Mouse (Mus musculus) stomach, embryonic 14.5 days (tissue): Measurements from ENCODE around the gene Ppfibp1. TPM values are rescaled to one million over a fixed set of nuclear protein-coding genes. Genes with fewer than 3 reads are reported as not detected.

Experiments used
- ATAC-seq: fragments of 200-750 bp; cut with Nextera tagmentation; 2 replicates; pipeline ENCODE4 v1.8.0; 2017; ENCODE audit warnings: low read depth, moderate TSS enrichment; ENCODE audit not compliant: insufficient number of reproducible peaks, insufficient read depth, low FRiP score
- H3K27ac ChIP-seq: fragments of 300-500 bp; sonication (generic); 2 replicates; pipeline ENCODE4 v1.5.1; 2014; ENCODE audit warnings: mild to moderate bottlenecking, low read length, moderate library complexity, mixed read lengths
- H3K27me3 ChIP-seq: fragments of 300-500 bp; sonication (generic); 2 replicates; pipeline ENCODE4 v1.6.1; 2014; ENCODE audit warnings: low read length, control low read depth, mixed read lengths; ENCODE audit not compliant: control insufficient read depth, insufficient read depth
- H3K36me3 ChIP-seq: fragments of 300-500 bp; sonication (generic); 2 replicates; pipeline ENCODE4 v1.6.1; 2014; ENCODE audit warnings: mild to moderate bottlenecking, control low read depth, low read length, moderate library complexity, mixed read lengths; ENCODE audit not compliant: control insufficient read depth, insufficient read depth
- H3K4me1 ChIP-seq: fragments of 300-500 bp; sonication (generic); 2 replicates; pipeline ENCODE4 v1.6.1; 2014; ENCODE audit warnings: low read length, control low read depth, mixed read lengths; ENCODE audit not compliant: control insufficient read depth, insufficient read depth
- H3K4me2 ChIP-seq: fragments of 300-500 bp; sonication (generic); replicated peaks from 2 replicates; pipeline ENCODE4 v1.6.1; 2014; ENCODE audit warnings: low read depth, low read length, control low read depth
- H3K4me3 ChIP-seq: fragments of 300-500 bp; sonication (generic); 2 replicates; pipeline ENCODE4 v1.5.1; 2014; ENCODE audit warnings: low read depth, low read length, control low read depth
- H3K9ac ChIP-seq: fragments of 300-500 bp; sonication (generic); replicated peaks from 2 replicates; pipeline ENCODE4 v1.6.1; 2014; ENCODE audit warnings: low read depth, mild to moderate bottlenecking, control low read depth, low read length, moderate library complexity, mixed read lengths
- H3K9me3 ChIP-seq: fragments of 300-500 bp; sonication (generic); 2 replicates; pipeline ENCODE4 v1.6.1; 2016; ENCODE audit warnings: low read depth, low read length, control low read depth; ENCODE audit not compliant: control insufficient read depth
- WGBS: fragments of 180-500 bp; shearing (Covaris S2); extraction: QIAGEN DNeasy Blood & Tissue Kit; methylation state at CpG from one replicate; pipeline ENCODE4 v1.1.7; 2014; 5-methylcytosine and 5-hydroxymethylcytosine counted together
- polyA plus RNA-seq: library from polyadenylated mRNA; unstranded; fragments of >200 nt; fragmentation: Nextera tagmentation; extraction: Ambion mirVana; gene quantifications from 2 replicates; pipeline ENCODE4 v1.2.1, GENCODE M21; 2014

The Ppfibp1 gene
- polyA plus RNA-seq, 1 experiment from 2014 or later: 41.9 TPM

GRCm38 (mm10) chr6:146960956-146961355 lies 72.7 kb downstream of the Ppfibp1 start:
- H3K36me3 ChIP-seq: no peaks in the 10 kb centered on the region
- H3K4me3 ChIP-seq: no peak overlapping the region
- peaks cover 5% of the 10 kb centered on the region for H3K4me1 ChIP-seq
- no peaks in the 10 kb centered on the region for H3K9me3 ChIP-seq
- no peak overlapping the region for H3K27ac ChIP-seq
- no peaks in the 10 kb centered on the region for H3K27me3 ChIP-seq
- WGBS: 67% methylated on average over 5 of the region's 5 CpGs
- no peak overlapping the region for H3K9ac ChIP-seq
- no peak for ATAC-seq
- H3K4me2 ChIP-seq: no peak overlapping the region

GRCm38 (mm10) chr6:146961832-146962481 lies 73.7 kb downstream of the Ppfibp1 start:
- no peak overlapping the region for H3K4me3 ChIP-seq
- H3K36me3 ChIP-seq: no peaks in the 10 kb centered on the region
- WGBS: 24% methylated on average over 6 of the region's 6 CpGs
- no peak overlapping the region for H3K9ac ChIP-seq
- H3K9me3 ChIP-seq: no peaks in the 10 kb centered on the region
- no peaks in the 10 kb centered on the region for H3K27me3 ChIP-seq
- H3K4me1 ChIP-seq: peaks cover 10% of the 10 kb centered on the region
- no peak for ATAC-seq
- H3K27ac ChIP-seq: peak overlapping the region; percentile 11; the same call in 1 of the 2 replicates
- no peak overlapping the region for H3K4me2 ChIP-seq

GRCm38 (mm10) chr6:146963396-146964150 lies 75.3 kb downstream of the Ppfibp1 start:
- ATAC-seq: no peak
- no peak overlapping the region for H3K9ac ChIP-seq
- no peak overlapping the region for H3K4me3 ChIP-seq
- no peak overlapping the region for H3K4me2 ChIP-seq
- peaks cover 10% of the 10 kb centered on the region for H3K4me1 ChIP-seq
- no peaks in the 10 kb centered on the region for H3K9me3 ChIP-seq
- 72% methylated on average over 6 of the region's 6 CpGs for WGBS
- no peaks in the 10 kb centered on the region for H3K36me3 ChIP-seq
- no peak overlapping the region for H3K27ac ChIP-seq
- no peaks in the 10 kb centered on the region for H3K27me3 ChIP-seq

DNA sequence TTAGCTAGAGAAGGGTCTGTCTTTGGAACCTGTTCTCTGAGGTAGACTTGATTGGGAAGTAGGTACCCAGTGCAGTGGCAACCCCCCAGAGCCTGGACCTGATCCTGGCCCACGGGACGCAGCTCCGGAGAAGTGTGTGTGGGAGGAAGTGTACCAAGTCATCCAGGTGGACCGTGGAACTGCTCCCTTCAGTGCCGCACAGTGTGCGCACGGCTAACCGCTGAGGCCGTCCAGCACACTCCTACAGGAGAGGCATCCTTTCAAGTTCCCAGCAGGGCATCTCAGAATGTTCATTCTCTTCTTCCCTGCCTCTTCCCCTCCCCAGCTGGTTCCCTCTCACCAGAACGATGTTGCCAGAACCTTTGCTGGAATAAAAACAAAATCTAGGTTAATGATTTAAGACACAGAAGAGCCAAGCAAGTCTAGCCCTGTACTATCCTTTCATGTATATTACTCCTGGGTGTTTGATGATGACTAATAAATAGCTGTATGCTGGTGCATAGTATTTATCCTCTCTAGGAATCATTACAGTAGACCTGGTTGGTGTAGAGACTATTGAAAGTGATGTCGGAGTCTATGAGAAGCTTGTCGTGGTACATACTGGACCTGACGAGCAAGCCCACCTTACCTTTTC lies 77.0 kb downstream of the Ppfibp1 start:
- ATAC-seq: no peak

DNA sequence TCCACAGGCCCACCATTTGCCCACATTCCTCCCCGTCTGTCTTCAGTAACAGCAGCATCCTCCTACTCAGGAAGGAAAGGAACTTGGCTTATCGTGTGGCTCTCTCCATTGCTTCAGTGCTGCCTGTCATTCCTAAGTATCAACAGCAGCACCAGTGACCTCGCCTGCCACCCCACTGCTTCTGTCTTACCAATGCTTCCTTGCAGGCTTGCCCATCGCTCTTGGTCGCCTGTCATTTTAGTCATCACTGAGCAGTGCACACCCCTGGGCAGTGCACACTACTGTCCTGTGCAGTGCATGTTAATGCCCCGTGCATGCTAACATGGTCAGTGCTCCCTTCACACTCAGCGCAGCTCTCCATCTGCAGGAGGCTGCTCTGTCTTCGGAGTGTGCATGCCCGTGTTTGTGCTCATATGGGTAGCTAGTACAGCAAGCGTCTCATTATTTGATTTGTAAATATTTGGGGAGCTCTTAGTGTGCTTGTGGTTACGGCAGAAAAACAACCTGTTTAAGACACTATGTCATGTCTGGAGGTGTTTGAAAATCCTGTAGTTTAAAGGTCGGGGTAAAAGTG lies 78.2 kb downstream of the Ppfibp1 start:
- Histone ChIP-seq H3K4me2 (no peak overlapping the region), H3K9ac (no peak overlapping the region), H3K36me3 (no peaks in the 10 kb centered on the region), H3K4me3 (no peak overlapping the region), H3K9me3 (no peaks in the 10 kb centered on the region), H3K27ac (no peak overlapping the region), H3K4me1 (peaks cover 6% of the 10 kb centered on the region; the same call in 1 of the 2 replicates), H3K27me3 (no peaks in the 10 kb centered on the region)
- WGBS: 49% methylated on average over 12 of the region's 12 CpGs
- ATAC-seq: no peak

More for the DNA sequence above, 77.0 kb downstream of the Ppfibp1 start:
- H3K9me3 ChIP-seq: no peaks in the 10 kb centered on the region
- peaks cover 10% of the 10 kb centered on the region for H3K4me1 ChIP-seq
- H3K4me2 ChIP-seq: no peak overlapping the region
- 89% methylated on average over 13 of the region's 13 CpGs for WGBS
- H3K36me3 ChIP-seq: no peaks in the 10 kb centered on the region
- H3K27ac ChIP-seq: no peak overlapping the region
- H3K9ac ChIP-seq: no peak overlapping the region
- H3K4me3 ChIP-seq: no peak overlapping the region
- no peaks in the 10 kb centered on the region for H3K27me3 ChIP-seq

GRCm38 (mm10) chr6:146967836-146968235 lies 79.5 kb downstream of the Ppfibp1 start:
- Histone ChIP-seq H3K27ac (no peak overlapping the region), H3K36me3 (no peaks in the 10 kb centered on the region), H3K4me3 (no peak overlapping the region), H3K4me2 (no peak overlapping the region), H3K9me3 (no peaks in the 10 kb centered on the region), H3K9ac (no peak overlapping the region), H3K4me1 (peaks cover 6% of the 10 kb centered on the region; the same call in 1 of the 2 replicates), H3K27me3 (no peaks in the 10 kb centered on the region)
- WGBS: 72% methylated on average over 6 of the region's 6 CpGs
- no peak for ATAC-seq

DNA sequence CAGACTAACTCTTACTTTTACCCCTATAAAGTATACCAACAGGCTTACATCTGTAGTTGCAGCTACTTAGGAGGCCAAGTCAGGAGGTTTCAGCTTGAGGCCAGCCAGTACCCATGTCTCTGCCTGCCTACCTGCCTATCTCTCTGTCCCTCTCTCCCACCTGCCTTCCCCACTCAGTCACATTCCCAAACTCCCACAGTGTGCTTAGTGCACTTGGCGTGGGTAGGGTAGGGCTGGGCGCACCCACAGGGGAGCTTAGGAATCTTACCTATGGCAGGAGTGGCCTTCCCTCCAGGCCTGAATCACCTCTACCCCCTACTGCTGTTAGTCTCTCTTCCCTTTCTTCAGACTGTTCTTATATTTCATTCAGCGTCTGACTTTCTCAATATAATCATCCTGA lies 82.5 kb downstream of the Ppfibp1 start:
- H3K4me2 ChIP-seq: no peak overlapping the region
- no peaks in the 10 kb centered on the region for H3K27me3 ChIP-seq
- ATAC-seq: no peak
- H3K27ac ChIP-seq: no peak overlapping the region
- H3K9ac ChIP-seq: no peak overlapping the region
- no peaks in the 10 kb centered on the region for H3K9me3 ChIP-seq
- no peaks in the 10 kb centered on the region for H3K36me3 ChIP-seq
- WGBS: 71% methylated on average over 3 of the region's 3 CpGs
- peaks cover 14% of the 10 kb centered on the region; the same call in 1 of the 2 replicates for H3K4me1 ChIP-seq
- no peak overlapping the region for H3K4me3 ChIP-seq

- Histone ChIP-seq H3K4me3 (no peak overlapping the region), H3K27me3 (no peaks in the 10 kb centered on the region), H3K4me1 (peaks cover 8% of the 10 kb centered on the region; the same call in 1 of the 2 replicates), H3K27ac (no peak overlapping the region), H3K4me2 (no peak overlapping the region), H3K9me3 (no peaks in the 10 kb centered on the region), H3K9ac (no peak overlapping the region), H3K36me3 (no peaks in the 10 kb centered on the region)
- WGBS: 62% methylated on average over 3 of the region's 3 CpGs
- no peak for ATAC-seq
Measured at GRCm38 (mm10) chr6:146971366-146971765, 83.1 kb downstream of the Ppfibp1 start.
